Mouse (Mus musculus) lung, postnatal 4 days (tissue): ENCODE results near the gene Csad.

Experiments
- DNase-seq, 2 experiments: peaks; one replicate each; pipeline ENCODE4 v3.0.0; 2021

Gene Csad

GRCm38 (mm10) chr15:102195373-102195772 is 9.2 kb downstream of the Csad start:
- no peak for DNase-seq

GRCm38 (mm10) chr15:102194439-102194838 is 10.1 kb downstream of the Csad start:
- no peak for DNase-seq

GRCm38 (mm10) chr15:102193652-102194051 is 10.9 kb downstream of the Csad start:
- no peak for DNase-seq

- no peak for DNase-seq
Measured at GRCm38 (mm10) chr15:102192820-102193386, 11.6 kb downstream of the Csad start.

GRCm38 (mm10) chr15:102192271-102192812 is 12.2 kb downstream of the Csad start:
- no peak for DNase-seq

GRCm38 (mm10) chr15:102191699-102192098 is 12.8 kb downstream of the Csad start:
- DNase-seq = no peak

GRCm38 (mm10) chr15:102188883-102189282 is 15.6 kb downstream of the Csad start:
- DNase-seq = no peak

GRCm38 (mm10) chr15:102188096-102188495 is 16.4 kb downstream of the Csad start:
- peak; percentile 55 to 86 for DNase-seq

- no peak for DNase-seq
Measured at GRCm38 (mm10) chr15:102186239-102186638, 18.3 kb downstream of the Csad start.

GRCm38 (mm10) chr15:102183076-102183475 is 21.4 kb downstream of the Csad start:
- no peak for DNase-seq

GRCm38 (mm10) chr15:102179924-102180323 is 24.6 kb downstream of the Csad start:
- no peak for DNase-seq

- no peak for DNase-seq
Measured at GRCm38 (mm10) chr15:102179106-102179505, 25.4 kb downstream of the Csad start.

- peak; percentile 67 to 86 for DNase-seq
Measured at GRCm38 (mm10) chr15:102178279-102178678, 26.2 kb downstream of the Csad start.

GRCm38 (mm10) chr15:102177417-102177816 is 27.1 kb downstream of the Csad start:
- DNase-seq = no peak

- DNase-seq = no peak
Measured at GRCm38 (mm10) chr15:102176571-102177316, 27.8 kb downstream of the Csad start.

- peak in 1 of 2 experiments; percentile 51 for DNase-seq
Measured at GRCm38 (mm10) chr15:102175736-102176319, 28.7 kb downstream of the Csad start.

- no peak for DNase-seq
Measured at GRCm38 (mm10) chr15:102173581-102173980, 30.9 kb downstream of the Csad start.

GRCm38 (mm10) chr15:102169064-102169463 is 35.5 kb downstream of the Csad start:
- no peak for DNase-seq

GRCm38 (mm10) chr15:102167620-102168021 is 36.9 kb downstream of the Csad start:
- DNase-seq = peak in 1 of 2 experiments; percentile 44

GRCm38 (mm10) chr15:102165468-102166100 is 38.9 kb downstream of the Csad start:
- DNase-seq = no peak

- no peak for DNase-seq
Measured at GRCm38 (mm10) chr15:102163900-102164693, 40.4 kb downstream of the Csad start.

GRCm38 (mm10) chr15:102160415-102161060 is 44.0 kb downstream of the Csad start:
- DNase-seq = no peak
